Mouse (Mus musculus): ENCODE results near the gene Elof1.

- TF ChIP-seq CTCF (IDR thresholded peaks at IDR 0.05; ENCODE audit: low read depth) = no peak
- no peak for TF ChIP-seq EP300 (IDR thresholded peaks at IDR 0.05; ENCODE audit: low read depth)
Measured at GRCm38 (mm10) chr9:22092746-22093145, 24.2 kb downstream of the Elof1 start.
